Mouse (Mus musculus): ENCODE data around the gene Soat2.

Soat2 gene

GRCm38 (mm10) chr15:102150301-102151135 lies at the start of gene Soat2:
Gene Soat2, plus strand, starts transcription at chr15:102150526.
- DNase-seq (ENCODE audit: low spot score) = peak; percentile 38

GRCm38 (mm10) chr15:102100996-102101671 lies 49.2 kb upstream of the Soat2 start:
- no peak for DNase-seq (ENCODE audit: low spot score)

GRCm38 (mm10) chr15:102101672-102102541 lies 48.4 kb upstream of the Soat2 start:
- no peak for DNase-seq (ENCODE audit: low spot score)

- DNase-seq (ENCODE audit: low spot score) = no peak
Measured at GRCm38 (mm10) chr15:102102548-102103121, 47.7 kb upstream of the Soat2 start.

- no peak for DNase-seq (ENCODE audit: low spot score)
Measured at GRCm38 (mm10) chr15:102103371-102103946, 46.9 kb upstream of the Soat2 start.

GRCm38 (mm10) chr15:102103947-102104555 lies 46.3 kb upstream of the Soat2 start:
- no peak for DNase-seq (ENCODE audit: low spot score)

GRCm38 (mm10) chr15:102105360-102105759 lies 45.0 kb upstream of the Soat2 start:
- DNase-seq (ENCODE audit: low spot score) = no peak

GRCm38 (mm10) chr15:102105764-102106730 lies 44.3 kb upstream of the Soat2 start:
- DNase-seq (ENCODE audit: low spot score) = no peak

- DNase-seq (ENCODE audit: low spot score) = no peak
Measured at GRCm38 (mm10) chr15:102106754-102107456, 43.4 kb upstream of the Soat2 start.

- DNase-seq (ENCODE audit: low spot score) = peak; percentile 54
Measured at GRCm38 (mm10) chr15:102107689-102108573, 42.4 kb upstream of the Soat2 start.

GRCm38 (mm10) chr15:102108651-102109525 lies 41.4 kb upstream of the Soat2 start:
- DNase-seq (ENCODE audit: low spot score) = peak; percentile 44

- no peak for DNase-seq (ENCODE audit: low spot score)
Measured at GRCm38 (mm10) chr15:102110271-102110670, 40.1 kb upstream of the Soat2 start.

GRCm38 (mm10) chr15:102110701-102111494 lies 39.4 kb upstream of the Soat2 start:
- no peak for DNase-seq (ENCODE audit: low spot score)

- DNase-seq (ENCODE audit: low spot score) = no peak
Measured at GRCm38 (mm10) chr15:102111495-102111829, 38.9 kb upstream of the Soat2 start.

- no peak for DNase-seq (ENCODE audit: low spot score)
Measured at GRCm38 (mm10) chr15:102112181-102112580, 38.1 kb upstream of the Soat2 start.

- DNase-seq (ENCODE audit: low spot score) = no peak
Measured at GRCm38 (mm10) chr15:102112827-102113226, 37.5 kb upstream of the Soat2 start.

- DNase-seq (ENCODE audit: low spot score) = no peak
Measured at GRCm38 (mm10) chr15:102113674-102114073, 36.7 kb upstream of the Soat2 start.

Data from spleen, adult 12 weeks (tissue).